Mouse (Mus musculus): Measurements from ENCODE around the gene Mrpl57. TPM values are rescaled to one million over a fixed set of nuclear protein-coding genes. Genes with fewer than 3 reads are reported as not detected.

The Mrpl57 gene
- polyA plus RNA-seq, 1 experiment from 2014 or later = 136 TPM

DNA sequence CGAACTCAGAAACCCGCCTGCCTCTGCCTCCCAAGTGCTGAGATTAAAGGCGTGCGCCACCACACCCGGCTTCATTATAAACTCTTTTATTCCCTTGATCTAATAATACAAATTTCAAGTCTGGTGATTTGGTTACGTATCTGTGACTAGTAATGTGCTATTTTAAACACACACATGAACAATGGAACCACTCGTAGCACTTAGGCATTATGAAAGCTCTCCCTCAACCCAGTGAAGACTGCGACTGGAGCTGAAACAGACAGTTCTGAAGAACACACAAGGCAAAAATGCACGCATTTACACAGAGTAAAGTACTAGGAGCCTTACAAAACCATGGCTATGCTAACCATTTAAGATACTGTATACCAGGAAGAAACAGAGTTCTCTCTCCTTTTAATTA is 51.9 kb downstream of the Mrpl57 start:
- no peaks in the 10 kb centered on the region for H3K4me1 ChIP-seq (ENCODE audit: control insufficient read depth, insufficient read depth, low read length)
- no peak overlapping the region for H3K9ac ChIP-seq (ENCODE audit: low read length)
- H3K9me3 ChIP-seq (ENCODE audit: control insufficient read depth, low read length) = no peaks in the 10 kb centered on the region
- no peaks in the 10 kb centered on the region for H3K36me3 ChIP-seq (ENCODE audit: control insufficient read depth, insufficient read depth, low read length)
- DNase-seq (ENCODE audit: low spot score, missing footprints) (no peak), ATAC-seq (ENCODE audit: low FRiP score) (no peak)
- no peak overlapping the region for H3K27ac ChIP-seq (ENCODE audit: low read depth, low read length)
- H3K27me3 ChIP-seq (ENCODE audit: control insufficient read depth, insufficient read depth, low read length) = no peaks in the 10 kb centered on the region
- no peak overlapping the region for H3K4me3 ChIP-seq (ENCODE audit: low read depth, low read length)
- H3K4me2 ChIP-seq = no peak overlapping the region
- 92% methylated on average over 9 of the region's 9 CpGs for WGBS

Small RNA genes lying within 50 kb of the gene (microRNA-seq; reads per million reads assigned to microRNA genes)
- 1.5 reads per million for gene Mir3077

Other genes starting within 250 kb of the Mrpl57 start
- 32.6 and 33.9 TPM in 2 replicates for gene Xpo4, start 160.8 kb upstream of the Mrpl57 start, polyA plus RNA-seq (2014; fragmentation: Nextera tagmentation; extraction: Ambion mirVana)
- not detected in 2 replicates for gene Gm49361, start 80.1 kb upstream of the Mrpl57 start, polyA plus RNA-seq (2014; fragmentation: Nextera tagmentation; extraction: Ambion mirVana)
- gene Lats2, start 67.8 kb upstream of the Mrpl57 start, polyA plus RNA-seq (2014; fragmentation: Nextera tagmentation; extraction: Ambion mirVana) = 10.7 and 11.2 TPM in 2 replicates
- gene Sap18, start 28.1 kb upstream of the Mrpl57 start, polyA plus RNA-seq (2014; fragmentation: Nextera tagmentation; extraction: Ambion mirVana) = 23.6 and 27.9 TPM in 2 replicates
- 43.0 and 47.1 TPM in 2 replicates for gene Ska3, start within 50 bp of the Mrpl57 start, polyA plus RNA-seq (2014; fragmentation: Nextera tagmentation; extraction: Ambion mirVana)
- gene Zdhhc20, start 64.0 kb downstream of the Mrpl57 start, polyA plus RNA-seq (2014; fragmentation: Nextera tagmentation; extraction: Ambion mirVana) = 53.6 and 59.1 TPM in 2 replicates
- gene Micu2, start 173.0 kb downstream of the Mrpl57 start, polyA plus RNA-seq (2014; fragmentation: Nextera tagmentation; extraction: Ambion mirVana) = 54.1 and 54.5 TPM in 2 replicates
- gene Fgf9, start 244.3 kb downstream of the Mrpl57 start, polyA plus RNA-seq (2014; fragmentation: Nextera tagmentation; extraction: Ambion mirVana) = 1.8 and 2.0 TPM in 2 replicates